Mouse (Mus musculus): ENCODE measurements around the gene Pde3b.
"Not testable (repeated sequence)": the region's sequence is repeated elsewhere in the genome, so short reads cannot be mapped to it uniquely, and the experiment has no call there.

The Pde3b gene

GRCm38 (mm10) chr7:114414421-114415335 lies at the start of gene Pde3b:
Gene Pde3b, plus strand, starts transcription at chr7:114415281.
- peak in 1 of 2 experiments; percentile 91 for DNase-seq

- DNase-seq: peak; percentile 74 to 84
Measured at GRCm38 (mm10) chr7:114402130-114402529, 13.0 kb upstream of the Pde3b start.

GRCm38 (mm10) chr7:114415336-114416020 lies 397 bp downstream of the Pde3b start:
- DNase-seq: peak; percentile 72 to 82

- DNase-seq: peak; percentile 66 to 77
Measured at GRCm38 (mm10) chr7:114416021-114416845, 1.2 kb downstream of the Pde3b start.

- DNase-seq: not testable (repeated sequence)
Measured at GRCm38 (mm10) chr7:114419331-114419730, 4.2 kb downstream of the Pde3b start.

GRCm38 (mm10) chr7:114420918-114421317 lies 5.8 kb downstream of the Pde3b start:
- DNase-seq: peak; percentile 25 to 35

GRCm38 (mm10) chr7:114422224-114422623 lies 7.1 kb downstream of the Pde3b start:
- DNase-seq: no peak

- peak; percentile 41 to 45 for DNase-seq
Measured at GRCm38 (mm10) chr7:114429768-114430167, 14.7 kb downstream of the Pde3b start.

GRCm38 (mm10) chr7:114431966-114432365 lies 16.9 kb downstream of the Pde3b start:
- DNase-seq: no peak

GRCm38 (mm10) chr7:114439726-114440125 lies 24.6 kb downstream of the Pde3b start:
- no peak for DNase-seq

GRCm38 (mm10) chr7:114440494-114440893 lies 25.4 kb downstream of the Pde3b start:
- DNase-seq: no peak

- no peak for DNase-seq
Measured at GRCm38 (mm10) chr7:114452876-114453275, 37.8 kb downstream of the Pde3b start.

- no peak for DNase-seq
Measured at GRCm38 (mm10) chr7:114453300-114453990, 38.4 kb downstream of the Pde3b start.

GRCm38 (mm10) chr7:114454858-114455257 lies 39.8 kb downstream of the Pde3b start:
- DNase-seq: no peak

GRCm38 (mm10) chr7:114456904-114457303 lies 41.8 kb downstream of the Pde3b start:
- DNase-seq: peak in 1 of 2 experiments; percentile 43

GRCm38 (mm10) chr7:114459909-114460308 lies 44.8 kb downstream of the Pde3b start:
- DNase-seq: no peak

GRCm38 (mm10) chr7:114461727-114462126 lies 46.6 kb downstream of the Pde3b start:
- no peak for DNase-seq

GRCm38 (mm10) chr7:114466358-114466757 lies 51.3 kb downstream of the Pde3b start:
- DNase-seq: no peak

GRCm38 (mm10) chr7:114472471-114472870 lies 57.4 kb downstream of the Pde3b start:
- no peak for DNase-seq

- no peak for DNase-seq
Measured at GRCm38 (mm10) chr7:114474889-114475288, 59.8 kb downstream of the Pde3b start.

- no peak for DNase-seq
Measured at GRCm38 (mm10) chr7:114477884-114478283, 62.8 kb downstream of the Pde3b start.

- DNase-seq: no peak
Measured at GRCm38 (mm10) chr7:114478901-114479300, 63.8 kb downstream of the Pde3b start.
